Mouse (Mus musculus): ENCODE results near the gene Clic5.

Gene Clic5

GRCm38 (mm10) chr17:44199158-44199557 lies 10.8 kb downstream of the Clic5 start:
- DNase-seq: no peak

- DNase-seq: no peak
Measured at GRCm38 (mm10) chr17:44202952-44203351, 14.6 kb downstream of the Clic5 start.

GRCm38 (mm10) chr17:44204787-44205186 lies 16.4 kb downstream of the Clic5 start:
- DNase-seq: no peak

DNA sequence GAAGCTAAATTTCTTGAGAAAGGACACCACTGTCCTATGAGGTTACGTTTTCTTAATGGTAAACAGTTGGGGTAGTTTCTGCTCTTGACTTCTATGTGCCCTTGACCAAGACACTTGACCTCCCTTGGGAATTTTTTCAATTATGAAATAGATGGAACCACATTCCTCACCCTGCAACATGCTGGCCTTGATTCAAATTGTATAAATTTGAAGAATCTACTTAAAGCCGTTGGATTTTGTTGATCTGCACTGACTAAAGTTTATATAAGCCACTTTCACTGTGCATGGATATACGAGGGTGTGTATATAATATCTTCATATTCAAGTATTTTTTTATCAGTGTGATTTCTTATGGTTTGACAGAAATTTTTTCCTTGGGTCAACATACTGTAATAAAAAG lies 17.2 kb downstream of the Clic5 start:
- DNase-seq: no peak

DNA sequence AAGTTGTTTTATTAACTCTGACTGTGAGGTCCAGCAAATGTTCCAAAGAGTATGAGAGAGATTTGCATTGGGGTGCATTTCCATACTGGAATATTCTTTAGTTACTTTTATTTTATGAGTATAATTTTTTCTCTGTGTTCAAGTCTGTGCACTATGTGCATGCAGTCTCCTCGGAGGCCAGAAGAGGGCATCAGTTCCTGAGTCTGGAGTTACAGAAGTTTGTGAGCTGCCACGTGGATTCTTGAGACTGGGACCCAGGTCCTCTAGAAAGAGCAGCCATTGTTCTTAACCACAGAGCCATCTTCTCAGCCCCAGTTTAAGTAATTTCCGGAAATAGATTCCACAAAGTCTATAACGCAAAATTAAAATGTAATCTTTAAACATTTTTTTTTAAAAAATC lies 20.5 kb downstream of the Clic5 start:
- DNase-seq: no peak

DNA sequence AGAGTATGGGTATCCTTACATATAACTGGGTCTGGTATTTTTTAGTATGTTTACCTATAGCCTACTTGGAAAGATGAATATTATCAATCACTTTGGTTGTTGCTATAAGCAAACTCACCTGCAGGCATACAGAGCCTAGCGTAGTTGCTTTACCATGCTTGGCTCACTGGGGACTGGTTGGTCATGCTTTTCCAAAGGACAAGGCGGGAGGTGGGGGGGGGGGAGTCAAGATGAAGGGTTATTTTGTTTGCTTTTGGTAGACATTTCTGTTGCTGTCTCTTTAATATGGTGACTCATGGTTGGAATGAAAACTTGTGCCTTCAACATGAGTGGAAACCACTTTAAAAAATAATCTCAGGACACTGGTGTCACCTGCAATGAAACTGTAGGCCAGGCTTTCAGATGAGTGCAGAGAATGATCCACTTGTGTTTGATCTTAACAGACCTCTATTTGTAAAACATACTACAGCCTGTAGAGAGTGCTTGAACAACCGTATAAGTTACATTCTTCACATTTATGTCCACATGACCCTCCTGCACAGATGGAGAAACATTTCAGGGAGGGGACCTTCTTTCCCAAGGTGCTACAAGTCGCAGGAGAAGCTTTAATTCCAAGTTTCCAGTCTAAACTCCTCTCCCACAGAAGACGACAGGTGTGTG lies 24.7 kb downstream of the Clic5 start:
- no peak for DNase-seq

GRCm38 (mm10) chr17:44215196-44215799 lies 26.9 kb downstream of the Clic5 start:
- DNase-seq: no peak

- no peak for DNase-seq
Measured at GRCm38 (mm10) chr17:44217185-44217584, 28.8 kb downstream of the Clic5 start.

- no peak for DNase-seq
Measured at GRCm38 (mm10) chr17:44219943-44220342, 31.6 kb downstream of the Clic5 start.

- no peak for DNase-seq
Measured at GRCm38 (mm10) chr17:44228428-44228827, 40.0 kb downstream of the Clic5 start.

DNA sequence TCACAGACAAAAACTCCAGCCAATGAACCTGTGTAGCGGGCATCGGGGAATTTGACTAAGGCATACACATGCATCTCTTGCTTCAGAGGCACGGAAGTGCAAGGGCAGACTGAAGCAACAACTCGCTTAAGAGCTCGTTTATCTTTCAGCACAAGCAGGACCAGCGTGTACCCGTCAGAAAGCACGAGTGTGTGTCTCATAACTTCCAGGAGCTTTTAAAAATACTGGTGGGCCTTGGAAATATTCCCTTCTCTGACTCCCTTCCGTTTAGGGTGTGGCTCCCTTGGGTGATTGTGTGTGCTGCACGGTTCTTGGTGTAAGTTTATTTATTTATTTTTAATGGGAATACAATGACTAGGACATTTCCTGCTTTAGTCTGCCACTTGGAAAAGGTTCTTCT lies 41.7 kb downstream of the Clic5 start:
- no peak for DNase-seq

GRCm38 (mm10) chr17:44239030-44239721 lies 50.8 kb downstream of the Clic5 start:
- no peak for DNase-seq

DNA sequence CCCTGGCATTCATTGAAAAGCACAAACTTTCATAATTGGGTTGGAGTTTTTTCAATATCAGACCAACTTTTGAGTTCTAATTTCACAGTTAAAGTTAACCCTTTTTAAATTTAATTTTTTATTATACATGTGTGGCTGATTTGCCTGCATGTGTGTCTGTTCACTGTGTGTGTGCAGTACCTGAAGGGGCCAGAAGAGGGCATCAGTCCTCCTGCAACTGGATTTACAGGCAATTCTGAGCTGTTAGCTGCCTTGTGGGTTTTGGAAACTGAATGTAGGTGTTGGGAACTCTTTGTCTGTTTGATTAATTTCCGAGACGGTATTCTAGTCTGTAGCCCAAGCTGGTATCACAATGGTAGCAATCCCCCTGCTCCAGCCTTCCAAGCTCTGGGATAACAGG lies 52.4 kb downstream of the Clic5 start:
- no peak for DNase-seq

- no peak for DNase-seq
Measured at GRCm38 (mm10) chr17:44244096-44244495, 55.7 kb downstream of the Clic5 start.

DNA sequence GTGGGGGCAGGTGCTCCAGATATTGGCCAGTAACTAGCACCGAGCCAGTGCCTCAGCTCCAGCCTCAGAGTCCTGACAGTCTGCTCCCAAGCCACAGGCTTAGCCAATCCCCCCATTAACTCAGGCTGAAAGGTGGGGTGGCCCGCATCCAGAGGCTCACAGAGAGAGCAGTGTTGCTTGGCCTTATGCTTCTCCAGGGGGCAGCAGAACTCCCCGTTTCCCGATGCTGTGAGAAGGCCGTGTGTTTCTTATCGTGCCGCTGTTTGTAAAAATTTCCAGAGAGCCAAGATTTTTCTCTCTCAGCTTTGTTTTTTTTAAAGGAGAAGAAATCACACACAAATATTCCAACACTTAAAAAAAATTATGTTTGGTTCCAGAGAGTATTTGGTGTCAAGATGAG lies 56.2 kb downstream of the Clic5 start:
- DNase-seq: no peak

GRCm38 (mm10) chr17:44246153-44246700 lies 57.8 kb downstream of the Clic5 start:
- DNase-seq: no peak

GRCm38 (mm10) chr17:44249544-44249943 lies 61.2 kb downstream of the Clic5 start:
- no peak for DNase-seq

- DNase-seq: no peak
Measured at GRCm38 (mm10) chr17:44252653-44253052, 64.3 kb downstream of the Clic5 start.

- DNase-seq: no peak
Measured at GRCm38 (mm10) chr17:44254698-44255097, 66.3 kb downstream of the Clic5 start.

- peak; percentile 39 to 62 for DNase-seq
Measured at GRCm38 (mm10) chr17:44256583-44256982, 68.2 kb downstream of the Clic5 start.

GRCm38 (mm10) chr17:44259245-44259644 lies 70.9 kb downstream of the Clic5 start:
- DNase-seq: no peak

DNA sequence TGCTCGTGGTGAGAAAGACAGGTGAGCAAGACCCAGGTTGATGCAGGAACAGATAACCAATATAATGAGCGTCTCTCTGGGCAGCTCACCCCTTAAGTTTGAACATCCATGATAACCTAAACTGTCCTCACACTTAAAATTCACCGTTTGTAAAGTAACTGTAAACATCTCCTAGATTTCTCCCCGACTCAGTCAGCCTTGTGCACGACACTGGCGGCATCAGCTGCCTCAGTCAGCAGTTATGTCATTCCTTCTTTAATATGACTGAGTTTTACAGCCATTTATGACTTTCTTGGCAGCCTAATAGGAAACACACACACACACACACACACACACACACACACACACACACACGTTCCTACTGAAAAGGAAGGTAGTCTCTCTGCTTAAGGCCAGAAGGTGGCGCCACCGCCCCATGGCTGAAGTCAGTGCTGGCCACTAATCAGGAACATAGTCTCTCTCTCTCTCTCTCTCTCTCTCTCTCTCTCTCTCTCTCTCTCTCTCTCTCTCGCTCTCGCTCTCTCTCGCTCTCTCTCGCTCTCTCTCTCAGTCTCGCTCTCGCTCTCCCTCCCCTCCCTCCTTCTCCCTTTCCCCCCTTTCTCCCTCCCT lies 73.3 kb downstream of the Clic5 start:
- peak in 1 of 2 experiments; percentile 28 for DNase-seq

DNA sequence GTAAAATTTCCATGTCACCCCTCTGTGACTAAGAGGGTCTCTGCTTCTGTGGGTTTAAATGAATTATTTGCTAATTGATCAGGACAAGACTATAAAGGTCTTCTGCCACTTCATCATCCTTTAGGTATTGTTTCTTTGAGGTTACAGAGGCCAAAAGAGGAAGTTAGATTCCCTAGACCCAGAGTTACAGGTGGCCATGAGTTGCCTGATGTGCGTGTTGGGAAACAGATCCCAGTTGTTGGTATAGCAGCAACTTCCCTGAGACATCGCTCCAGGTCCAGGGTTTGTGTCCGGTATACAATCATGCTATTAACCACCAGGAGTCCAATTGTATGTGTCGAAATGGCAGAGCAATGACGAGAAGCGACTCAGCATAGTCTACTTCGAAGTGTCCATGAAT lies 81.7 kb downstream of the Clic5 start:
- no peak for DNase-seq

GRCm38 (mm10) chr17:44271426-44271825 lies 83.0 kb downstream of the Clic5 start:
- no peak for DNase-seq

All from spleen, adult 18-20 months (tissue).